Mouse (Mus musculus): ENCODE measurements around the gene Plcd1.

The Plcd1 gene

DNA sequence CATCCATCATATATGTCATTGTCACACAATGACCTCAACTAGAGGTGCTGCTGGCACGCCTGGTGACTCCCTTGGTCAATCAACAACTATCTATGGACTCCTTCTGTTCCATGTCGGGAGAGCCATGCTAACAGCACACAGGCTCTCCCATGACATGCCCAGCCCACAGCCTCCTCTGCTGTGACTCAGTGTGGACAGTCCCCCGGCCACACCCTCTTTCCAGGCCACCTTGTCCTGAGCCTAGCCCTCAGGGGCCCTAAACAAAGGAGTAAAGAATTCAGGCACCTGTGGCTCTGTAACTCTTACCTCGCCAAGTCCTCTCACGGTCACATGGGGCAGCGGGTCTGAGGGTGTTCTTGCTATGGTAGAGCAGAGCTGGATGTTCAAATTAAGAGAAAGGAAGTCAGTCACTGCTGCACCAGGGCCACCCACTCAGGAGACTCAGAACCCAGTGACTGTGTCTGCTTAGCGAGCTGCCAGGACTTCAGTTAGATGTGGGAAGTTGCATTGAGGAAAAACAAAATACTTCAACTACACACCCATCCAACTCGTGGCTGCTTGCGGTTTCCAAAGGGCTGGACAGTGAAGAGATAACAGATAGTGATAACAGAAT lies 39.2 kb downstream of the Plcd1 start:
- DNase-seq (ENCODE audit: low read depth): no peak

DNA sequence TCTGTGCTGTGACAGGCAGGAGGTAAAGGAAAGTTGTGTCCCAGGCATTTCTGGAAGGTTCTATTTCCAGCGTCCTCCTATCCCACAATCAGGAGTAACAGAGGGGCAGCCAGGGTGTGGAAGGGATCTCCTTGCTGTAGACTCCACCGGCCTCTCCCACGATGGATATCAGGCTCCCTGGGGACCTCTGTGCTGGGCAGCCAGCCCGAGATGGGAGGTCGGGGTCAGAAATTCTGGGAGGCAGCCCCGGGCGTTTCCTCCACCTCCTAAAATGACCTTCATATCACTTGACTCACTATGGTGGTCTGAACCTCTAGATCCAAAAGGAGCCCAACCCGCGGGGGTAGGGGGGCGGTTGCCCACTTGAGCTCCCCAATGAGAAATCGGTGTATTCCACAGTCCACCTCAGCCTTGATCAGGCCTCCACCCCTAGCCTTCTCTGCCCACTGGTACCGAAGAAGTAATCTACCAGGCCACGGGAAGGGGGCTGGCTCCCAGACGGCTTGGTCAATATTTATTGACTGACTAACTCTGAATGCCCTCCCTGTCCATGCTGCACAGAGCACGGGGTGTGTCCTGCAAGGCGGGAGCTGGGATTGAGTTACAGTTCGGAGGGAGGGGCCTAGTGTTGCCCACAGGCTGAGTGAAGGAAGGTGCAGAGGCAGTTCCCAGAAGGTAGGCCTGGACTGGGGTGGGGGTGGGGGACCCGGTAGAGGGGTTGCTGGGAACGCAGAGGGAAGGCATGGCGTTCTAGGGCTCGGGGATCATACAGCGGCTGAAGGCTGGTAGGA lies 41.0 kb downstream of the Plcd1 start, which contains the start of gene Vill:
Vill (plus strand) TSS at position 625 of the 791 bp plus-strand sequence.
- peak; percentile 90 for DNase-seq (ENCODE audit: low read depth)

DNA sequence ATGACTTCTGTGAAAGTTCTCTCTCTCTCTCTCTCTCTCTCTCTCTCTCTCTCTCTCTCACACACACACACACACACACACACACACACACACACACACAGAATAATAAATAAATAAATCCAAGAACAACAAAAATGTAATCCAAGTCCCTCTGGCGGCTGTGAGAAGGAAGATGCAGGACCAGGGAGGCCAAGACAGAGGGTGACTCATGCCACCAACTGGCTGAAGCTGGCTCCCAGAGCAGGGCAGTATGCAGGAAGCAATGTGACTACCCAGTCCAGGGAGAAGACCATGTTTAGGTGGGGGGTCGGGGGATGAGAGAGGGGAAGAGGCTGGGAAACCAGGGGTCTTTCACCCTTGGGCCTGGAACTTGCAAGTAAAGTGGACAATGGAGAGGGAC lies 42.1 kb downstream of the Plcd1 start:
- DNase-seq (ENCODE audit: low read depth): peak; percentile 69

DNA sequence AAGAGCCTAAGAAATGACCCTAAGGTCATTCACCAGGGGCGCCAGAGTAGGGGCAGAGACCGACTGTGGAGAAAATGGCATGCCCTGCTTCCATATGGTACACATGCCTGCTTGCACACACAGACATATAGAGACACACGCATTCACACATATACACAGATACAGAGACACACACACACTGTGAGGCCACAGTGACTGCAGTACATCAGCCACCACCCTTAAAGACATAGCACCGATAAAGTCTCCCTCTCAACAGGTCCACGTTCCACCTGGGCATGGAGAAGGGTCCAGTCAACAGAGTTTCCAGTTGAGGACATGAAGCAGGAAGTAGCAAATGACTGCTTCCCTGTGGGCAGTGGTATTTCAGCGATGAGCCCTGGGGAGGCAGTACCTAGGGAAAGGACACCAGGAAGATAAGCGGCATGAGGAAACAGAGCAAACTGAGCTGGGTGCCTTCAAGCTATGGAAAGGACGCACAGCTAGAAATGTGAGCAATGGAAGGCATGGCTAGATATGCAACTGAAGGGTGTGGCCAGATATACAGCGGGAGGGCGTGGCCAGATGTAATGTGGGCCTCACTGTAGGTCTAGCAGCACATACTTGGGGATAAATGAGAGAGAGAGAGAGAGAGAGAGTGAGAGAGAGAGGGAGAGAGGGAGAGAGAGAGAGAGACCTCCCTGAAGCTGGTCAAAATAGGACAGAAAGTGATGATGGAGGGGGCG lies 45.0 kb downstream of the Plcd1 start:
- DNase-seq (ENCODE audit: low read depth): no peak

- no peak for DNase-seq (ENCODE audit: low read depth)
Measured at GRCm38 (mm10) chr9:119040101-119040775, 53.1 kb downstream of the Plcd1 start.

DNA sequence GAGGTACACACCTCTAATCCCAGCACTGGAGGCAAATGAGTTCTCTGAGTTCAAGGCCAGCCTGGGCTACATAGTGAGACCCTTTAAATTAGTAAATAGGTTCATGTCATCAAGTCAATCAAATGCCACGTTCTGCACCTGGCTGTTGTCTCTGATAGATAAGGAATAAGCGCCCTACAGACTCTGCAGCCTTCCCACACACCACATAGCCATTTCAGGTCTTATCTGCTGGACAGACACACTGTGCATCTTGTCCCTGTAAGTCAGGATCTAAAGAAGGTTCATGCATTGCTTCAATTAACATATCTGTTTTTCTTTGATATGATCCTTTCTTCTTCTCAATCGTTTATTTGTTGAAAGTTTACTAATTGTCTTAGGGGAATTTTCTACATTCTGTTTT lies 54.7 kb downstream of the Plcd1 start:
- DNase-seq (ENCODE audit: low read depth): no peak

- peak; percentile 83 for DNase-seq (ENCODE audit: low read depth)
Measured at GRCm38 (mm10) chr9:119037076-119037730, 56.1 kb downstream of the Plcd1 start.

- peak; percentile 99 for DNase-seq (ENCODE audit: low read depth)
Measured at GRCm38 (mm10) chr9:119035836-119036235, 57.5 kb downstream of the Plcd1 start.

- no peak for DNase-seq (ENCODE audit: low read depth)
Measured at GRCm38 (mm10) chr9:119034676-119035665, 58.3 kb downstream of the Plcd1 start.

DNA sequence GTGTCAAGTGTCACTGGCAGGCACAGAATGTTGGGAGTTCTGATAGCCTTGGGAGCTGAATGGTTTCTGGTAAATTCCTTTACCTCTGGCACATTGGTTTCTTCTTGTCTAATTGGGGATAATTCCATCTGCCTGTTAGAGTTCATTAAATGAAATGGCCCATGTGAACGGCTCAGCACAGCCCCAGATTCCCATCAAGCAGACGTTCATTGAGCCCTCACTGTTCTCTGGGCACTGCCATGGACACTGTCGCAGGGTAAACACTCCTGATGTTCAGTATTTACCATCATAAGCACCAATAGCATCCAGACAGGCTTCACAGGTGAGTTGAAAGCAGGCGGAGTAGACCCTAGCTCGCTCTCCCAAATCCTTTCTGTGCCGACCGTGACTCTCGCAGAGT lies 59.2 kb downstream of the Plcd1 start:
- no peak for DNase-seq (ENCODE audit: low read depth)

DNA sequence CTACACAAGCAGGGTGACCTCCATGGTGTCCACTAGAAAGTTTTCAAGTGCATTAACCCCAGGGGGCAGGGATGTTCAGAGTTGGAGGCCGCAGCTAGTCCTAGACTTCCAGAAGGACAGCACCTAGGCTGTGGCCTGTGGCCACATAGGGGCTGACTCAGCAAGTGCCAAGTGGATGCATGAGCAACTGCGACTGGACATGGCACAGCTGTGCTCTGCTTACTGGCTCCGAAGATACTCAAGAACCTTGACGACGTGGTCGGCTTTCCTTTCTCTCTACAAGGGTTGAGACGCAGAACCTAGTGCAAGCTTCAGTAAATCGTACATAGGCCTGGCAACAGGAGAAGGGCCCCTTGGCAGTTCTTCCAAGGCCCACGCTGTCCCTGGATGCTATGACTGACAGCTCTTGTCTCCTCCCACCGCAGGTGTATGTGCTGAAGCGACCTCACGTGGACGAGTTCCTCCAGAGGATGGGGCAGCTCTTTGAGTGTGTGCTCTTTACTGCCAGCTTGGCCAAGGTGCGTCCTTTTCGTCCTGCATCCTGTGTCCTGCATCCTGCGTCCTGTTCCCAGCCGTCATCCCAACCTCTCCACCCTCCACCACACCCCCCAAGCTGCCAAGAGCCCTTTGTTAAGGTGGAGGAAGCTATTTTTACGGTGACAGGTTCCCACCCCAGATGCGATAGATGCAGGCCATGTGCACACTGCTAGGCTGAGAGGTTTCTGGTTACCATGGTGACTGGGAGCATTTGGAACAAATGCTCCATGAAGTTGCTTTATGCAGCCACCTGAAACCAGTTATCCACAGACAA lies 60.0 kb downstream of the Plcd1 start:
- no peak for DNase-seq (ENCODE audit: low read depth)

GRCm38 (mm10) chr9:119032538-119032937 lies 60.8 kb downstream of the Plcd1 start:
- no peak for DNase-seq (ENCODE audit: low read depth)

- no peak for DNase-seq (ENCODE audit: low read depth)
Measured at GRCm38 (mm10) chr9:119031772-119032171, 61.5 kb downstream of the Plcd1 start.

GRCm38 (mm10) chr9:119031038-119031437 lies 62.3 kb downstream of the Plcd1 start:
- DNase-seq (ENCODE audit: low read depth): no peak

DNA sequence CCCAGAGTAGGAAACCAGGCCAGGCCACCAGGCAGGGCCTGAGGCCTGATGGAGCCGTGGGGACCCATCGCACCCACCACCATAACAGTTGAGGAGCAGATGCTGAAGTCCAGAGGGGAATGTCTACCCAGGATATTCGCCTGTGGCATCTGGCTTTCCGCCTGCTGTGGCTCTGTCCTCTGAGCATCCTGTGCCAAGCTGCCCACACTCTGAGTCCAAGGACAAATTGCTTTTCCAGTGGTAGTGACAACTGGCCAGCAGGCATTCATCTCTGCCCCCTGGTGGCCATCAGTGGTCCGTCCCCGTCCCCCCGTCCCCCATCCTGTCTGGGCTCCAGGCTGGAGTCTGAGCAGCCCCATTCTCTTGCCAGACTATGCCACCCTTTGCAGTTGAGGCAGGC lies 63.7 kb downstream of the Plcd1 start:
- no peak for DNase-seq (ENCODE audit: low read depth)

- no peak for DNase-seq (ENCODE audit: low read depth)
Measured at GRCm38 (mm10) chr9:119028226-119029195, 64.8 kb downstream of the Plcd1 start.

DNA sequence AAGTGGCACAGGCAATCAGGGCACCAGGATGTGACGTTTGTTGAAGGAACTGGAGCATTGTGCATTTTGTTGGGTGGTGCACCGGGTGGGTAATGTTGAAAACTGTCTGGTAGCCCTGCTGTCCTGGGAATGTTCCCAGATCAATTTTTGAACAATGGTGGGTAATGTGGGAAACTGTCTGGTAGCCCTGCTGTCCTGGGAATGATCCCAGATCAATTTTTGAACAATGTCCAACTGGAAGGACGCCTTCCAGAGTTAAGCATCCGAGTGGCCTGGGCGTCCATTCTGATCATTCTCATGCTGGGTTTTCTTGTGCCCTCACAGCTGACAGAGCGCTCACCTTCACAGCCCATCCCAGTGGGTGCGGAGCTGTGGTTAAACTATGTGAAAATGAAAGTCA lies 66.0 kb downstream of the Plcd1 start:
- DNase-seq (ENCODE audit: low read depth): no peak

- DNase-seq (ENCODE audit: low read depth): no peak
Measured at GRCm38 (mm10) chr9:119025832-119026331, 67.4 kb downstream of the Plcd1 start.
